Mouse (Mus musculus): Measurements from ENCODE around the gene Lpar1. TPM values are rescaled to one million over a fixed set of nuclear protein-coding genes. Genes with fewer than 3 reads are reported as not detected.

Gene Lpar1
- polyA plus RNA-seq, 1 experiment from 2014 or later: 206 TPM

- DNase-seq (ENCODE audit: low spot score): no peak
- Histone ChIP-seq H3K27ac (replicated peaks; ENCODE audit: low read depth, low read length) (no peak overlapping the region), H3K4me3 (ENCODE audit: low read depth, low read length) (no peak overlapping the region), H3K36me3 (replicated peaks; ENCODE audit: control insufficient read depth, insufficient read depth, low read depth, low read length) (no peaks in the 10 kb centered on the region), H3K4me2 (ENCODE audit: low read depth, low read length) (no peak overlapping the region), H3K9me3 (replicated peaks; ENCODE audit: control insufficient read depth, low read length) (no peaks in the 10 kb centered on the region), H3K27me3 (ENCODE audit: control insufficient read depth, insufficient read depth, low read length) (no peaks in the 10 kb centered on the region), H3K9ac (replicated peaks; ENCODE audit: low read length) (no peak overlapping the region), H3K4me1 (ENCODE audit: control insufficient read depth, insufficient read depth, low read length) (no peaks in the 10 kb centered on the region; the same call in 1 of the 2 replicates)
- 28% methylated on average over 3 of the region's 3 CpGs for WGBS
- no peak for ATAC-seq (replicated peaks; ENCODE audit: insufficient number of reproducible peaks, low FRiP score, low TSS enrichment, low read depth)
Observed at GRCm38 (mm10) chr4:58533519-58533918, 20.2 kb downstream of the Lpar1 start.

- WGBS: 52% methylated on average over 3 of the region's 3 CpGs
- H3K4me1 ChIP-seq (ENCODE audit: control insufficient read depth, insufficient read depth, low read length): no peaks in the 10 kb centered on the region; the same call in 1 of the 2 replicates
- no peak for DNase-seq (ENCODE audit: low spot score)
Observed at GRCm38 (mm10) chr4:58532326-58532725, 21.4 kb downstream of the Lpar1 start.

GRCm38 (mm10) chr4:58530706-58531105 is 23.0 kb downstream of the Lpar1 start:
- no peaks in the 10 kb centered on the region for H3K9me3 ChIP-seq (replicated peaks; ENCODE audit: control insufficient read depth, low read length)

More at GRCm38 (mm10) chr4:58532326-58532725, 21.4 kb downstream of the Lpar1 start:
- H3K9ac ChIP-seq (replicated peaks; ENCODE audit: low read length): no peak overlapping the region
- H3K27ac ChIP-seq (replicated peaks; ENCODE audit: low read depth, low read length): no peak overlapping the region
- H3K4me2 ChIP-seq (ENCODE audit: low read depth, low read length): no peak overlapping the region
- no peak for ATAC-seq (replicated peaks; ENCODE audit: insufficient number of reproducible peaks, low FRiP score, low TSS enrichment, low read depth)
- H3K27me3 ChIP-seq (ENCODE audit: control insufficient read depth, insufficient read depth, low read length): no peaks in the 10 kb centered on the region
- H3K36me3 ChIP-seq (replicated peaks; ENCODE audit: control insufficient read depth, insufficient read depth, low read depth, low read length): no peaks in the 10 kb centered on the region
- no peaks in the 10 kb centered on the region for H3K9me3 ChIP-seq (replicated peaks; ENCODE audit: control insufficient read depth, low read length)
- no peak overlapping the region for H3K4me3 ChIP-seq (ENCODE audit: low read depth, low read length)

GRCm38 (mm10) chr4:58530279-58530678 is 23.4 kb downstream of the Lpar1 start:
- Histone ChIP-seq H3K36me3 (replicated peaks; ENCODE audit: control insufficient read depth, insufficient read depth, low read depth, low read length) (no peaks in the 10 kb centered on the region), H3K4me3 (ENCODE audit: low read depth, low read length) (no peak overlapping the region), H3K9me3 (replicated peaks; ENCODE audit: control insufficient read depth, low read length) (no peaks in the 10 kb centered on the region), H3K9ac (replicated peaks; ENCODE audit: low read length) (no peak overlapping the region), H3K4me2 (ENCODE audit: low read depth, low read length) (no peak overlapping the region), H3K27ac (replicated peaks; ENCODE audit: low read depth, low read length) (no peak overlapping the region; the same call in 1 of the 2 replicates), H3K4me1 (ENCODE audit: control insufficient read depth, insufficient read depth, low read length) (no peaks in the 10 kb centered on the region; the same call in 1 of the 2 replicates), H3K27me3 (ENCODE audit: control insufficient read depth, insufficient read depth, low read length) (no peaks in the 10 kb centered on the region)
- DNase-seq (ENCODE audit: low spot score) (peak; percentile 91), ATAC-seq (replicated peaks; ENCODE audit: insufficient number of reproducible peaks, low FRiP score, low TSS enrichment, low read depth) (no peak)
- WGBS: 21% methylated on average over 3 of the region's 3 CpGs

More at GRCm38 (mm10) chr4:58530706-58531105, 23.0 kb downstream of the Lpar1 start:
- Histone ChIP-seq H3K36me3 (replicated peaks; ENCODE audit: control insufficient read depth, insufficient read depth, low read depth, low read length) (no peaks in the 10 kb centered on the region), H3K27me3 (ENCODE audit: control insufficient read depth, insufficient read depth, low read length) (no peaks in the 10 kb centered on the region), H3K9ac (replicated peaks; ENCODE audit: low read length) (no peak overlapping the region), H3K4me3 (ENCODE audit: low read depth, low read length) (no peak overlapping the region), H3K27ac (replicated peaks; ENCODE audit: low read depth, low read length) (no peak overlapping the region), H3K4me2 (ENCODE audit: low read depth, low read length) (no peak overlapping the region), H3K4me1 (ENCODE audit: control insufficient read depth, insufficient read depth, low read length) (no peaks in the 10 kb centered on the region; the same call in 1 of the 2 replicates)
- DNase-seq (ENCODE audit: low spot score) (no peak), ATAC-seq (replicated peaks; ENCODE audit: insufficient number of reproducible peaks, low FRiP score, low TSS enrichment, low read depth) (no peak)
- WGBS: 59% methylated on average over 5 of the region's 5 CpGs

GRCm38 (mm10) chr4:58527852-58528251 is 25.8 kb downstream of the Lpar1 start:
- 90% methylated on average over 3 of the region's 3 CpGs for WGBS
- Histone ChIP-seq H3K9ac (replicated peaks; ENCODE audit: low read length) (no peak overlapping the region), H3K4me1 (ENCODE audit: control insufficient read depth, insufficient read depth, low read length) (no peaks in the 10 kb centered on the region), H3K36me3 (replicated peaks; ENCODE audit: control insufficient read depth, insufficient read depth, low read depth, low read length) (no peaks in the 10 kb centered on the region), H3K27me3 (ENCODE audit: control insufficient read depth, insufficient read depth, low read length) (no peaks in the 10 kb centered on the region), H3K4me2 (ENCODE audit: low read depth, low read length) (no peak overlapping the region), H3K4me3 (ENCODE audit: low read depth, low read length) (no peak overlapping the region), H3K9me3 (replicated peaks; ENCODE audit: control insufficient read depth, low read length) (no peaks in the 10 kb centered on the region), H3K27ac (replicated peaks; ENCODE audit: low read depth, low read length) (no peak overlapping the region)
- DNase-seq (ENCODE audit: low spot score): no peak
- no peak for ATAC-seq (replicated peaks; ENCODE audit: insufficient number of reproducible peaks, low FRiP score, low TSS enrichment, low read depth)

GRCm38 (mm10) chr4:58521137-58521536 is 32.6 kb downstream of the Lpar1 start:
- Histone ChIP-seq H3K9me3 (replicated peaks; ENCODE audit: control insufficient read depth, low read length) (no peaks in the 10 kb centered on the region), H3K36me3 (replicated peaks; ENCODE audit: control insufficient read depth, insufficient read depth, low read depth, low read length) (no peaks in the 10 kb centered on the region), H3K27ac (replicated peaks; ENCODE audit: low read depth, low read length) (no peak overlapping the region), H3K27me3 (ENCODE audit: control insufficient read depth, insufficient read depth, low read length) (no peaks in the 10 kb centered on the region), H3K4me2 (ENCODE audit: low read depth, low read length) (no peak overlapping the region), H3K9ac (replicated peaks; ENCODE audit: low read length) (no peak overlapping the region), H3K4me3 (ENCODE audit: low read depth, low read length) (no peak overlapping the region), H3K4me1 (ENCODE audit: control insufficient read depth, insufficient read depth, low read length) (peaks cover 6% of the 10 kb centered on the region; the same call in 1 of the 2 replicates)
- ATAC-seq (replicated peaks; ENCODE audit: insufficient number of reproducible peaks, low FRiP score, low TSS enrichment, low read depth): no peak
- 43% methylated on average over 8 of the region's 8 CpGs for WGBS
- peak; percentile 52 for DNase-seq (ENCODE audit: low spot score)

- DNase-seq (ENCODE audit: low spot score) (no peak), ATAC-seq (replicated peaks; ENCODE audit: insufficient number of reproducible peaks, low FRiP score, low TSS enrichment, low read depth) (no peak)
- Histone ChIP-seq H3K4me3 (ENCODE audit: low read depth, low read length) (no peak overlapping the region), H3K27ac (replicated peaks; ENCODE audit: low read depth, low read length) (no peak overlapping the region), H3K9ac (replicated peaks; ENCODE audit: low read length) (no peak overlapping the region), H3K4me2 (ENCODE audit: low read depth, low read length) (no peak overlapping the region), H3K4me1 (ENCODE audit: control insufficient read depth, insufficient read depth, low read length) (peaks cover 6% of the 10 kb centered on the region; the same call in 1 of the 2 replicates), H3K36me3 (replicated peaks; ENCODE audit: control insufficient read depth, insufficient read depth, low read depth, low read length) (no peaks in the 10 kb centered on the region), H3K9me3 (replicated peaks; ENCODE audit: control insufficient read depth, low read length) (no peaks in the 10 kb centered on the region), H3K27me3 (ENCODE audit: control insufficient read depth, insufficient read depth, low read length) (no peaks in the 10 kb centered on the region)
- WGBS: 73% methylated on average over 5 of the region's 5 CpGs
Observed at GRCm38 (mm10) chr4:58520531-58520930, 33.2 kb downstream of the Lpar1 start.

- Histone ChIP-seq H3K4me1 (ENCODE audit: control insufficient read depth, insufficient read depth, low read length) (peaks cover 6% of the 10 kb centered on the region; the same call in 1 of the 2 replicates), H3K4me2 (ENCODE audit: low read depth, low read length) (no peak overlapping the region), H3K27ac (replicated peaks; ENCODE audit: low read depth, low read length) (no peak overlapping the region), H3K27me3 (ENCODE audit: control insufficient read depth, insufficient read depth, low read length) (no peaks in the 10 kb centered on the region), H3K9ac (replicated peaks; ENCODE audit: low read length) (no peak overlapping the region), H3K4me3 (ENCODE audit: low read depth, low read length) (no peak overlapping the region), H3K9me3 (replicated peaks; ENCODE audit: control insufficient read depth, low read length) (no peaks in the 10 kb centered on the region), H3K36me3 (replicated peaks; ENCODE audit: control insufficient read depth, insufficient read depth, low read depth, low read length) (no peaks in the 10 kb centered on the region; the same call in 1 of the 2 replicates)
- no peak for ATAC-seq (replicated peaks; ENCODE audit: insufficient number of reproducible peaks, low FRiP score, low TSS enrichment, low read depth)
- WGBS: 77% methylated on average over 4 of the region's 4 CpGs
- DNase-seq (ENCODE audit: low spot score): no peak
Observed at GRCm38 (mm10) chr4:58519891-58520290, 33.8 kb downstream of the Lpar1 start.

Measured in embryonic facial prominence, embryonic 11.5 days (tissue).